Mouse (Mus musculus) forebrain, embryonic 15.5 days (tissue): ENCODE results near the gene Mbnl1. TPM values are rescaled to one million over a fixed set of nuclear protein-coding genes. Genes with fewer than 3 reads are reported as not detected.

Source experiments
- ATAC-seq: fragments of 200-750 bp; cut with Nextera tagmentation; replicated peaks from 2 replicates; pipeline ENCODE4 v1.8.0; 2017; ENCODE audit warnings: mild to moderate bottlenecking, moderate TSS enrichment, moderate library complexity
- H3K27ac ChIP-seq: fragments of 300-500 bp; sonication (generic); replicated peaks from 2 replicates; pipeline ENCODE4 v1.5.1; 2015; ENCODE audit warnings: mild to moderate bottlenecking, inconsistent platforms
- H3K27me3 ChIP-seq: fragments of 300-500 bp; sonication (generic); 2 replicates; pipeline ENCODE4 v1.6.1; 2015; ENCODE audit warnings: inconsistent platforms
- H3K36me3 ChIP-seq: fragments of 300-500 bp; sonication (generic); 2 replicates; pipeline ENCODE4 v1.6.1; 2015; ENCODE audit warnings: mild to moderate bottlenecking, inconsistent platforms
- H3K4me1 ChIP-seq: fragments of 300-500 bp; sonication (generic); 2 replicates; pipeline ENCODE4 v1.6.1; 2015; ENCODE audit warnings: inconsistent platforms
- H3K4me2 ChIP-seq: fragments of 300-500 bp; sonication (generic); replicated peaks from 2 replicates; pipeline ENCODE4 v1.6.1; 2015; ENCODE audit warnings: mild to moderate bottlenecking, inconsistent platforms
- H3K4me3 ChIP-seq: fragments of 300-500 bp; sonication (generic); 2 replicates; pipeline ENCODE4 v1.5.1; 2015; ENCODE audit warnings: mild to moderate bottlenecking, inconsistent platforms
- H3K9ac ChIP-seq: fragments of 300-500 bp; sonication (generic); replicated peaks from 2 replicates; pipeline ENCODE4 v1.6.1; 2015; ENCODE audit warnings: mild to moderate bottlenecking, inconsistent platforms
- H3K9me3 ChIP-seq: fragments of 300-500 bp; sonication (generic); 2 replicates; pipeline ENCODE4 v1.6.1; 2016; ENCODE audit warnings: inconsistent platforms
- WGBS: fragments of 180-500 bp; shearing (Covaris S2); methylation state at CpG from one replicate; pipeline ENCODE4 v1.1.7; 2015; ENCODE audit warnings: mixed read lengths; 5-methylcytosine and 5-hydroxymethylcytosine counted together
- polyA plus RNA-seq: library from polyadenylated mRNA; unstranded; fragments of >200 nt; fragmentation: Nextera tagmentation; extraction: Ambion mirVana; gene quantifications from 2 replicates; pipeline ENCODE4 v1.2.1, GENCODE M21; 2015

Mbnl1 gene
- polyA plus RNA-seq, 1 experiment from 2014 or later: 44.0 TPM

- WGBS: 3% methylated on average over 2 of the region's 2 CpGs
- no peaks in the 10 kb centered on the region for H3K4me1 ChIP-seq
- H3K9me3 ChIP-seq: no peaks in the 10 kb centered on the region
- no peak overlapping the region for H3K4me2 ChIP-seq
- no peaks in the 10 kb centered on the region for H3K27me3 ChIP-seq
- no peak overlapping the region for H3K9ac ChIP-seq
- ATAC-seq: peak; percentile 53; the same call in 1 of the 2 replicates
- H3K36me3 ChIP-seq: no peaks in the 10 kb centered on the region
- H3K27ac ChIP-seq: no peak overlapping the region
- H3K4me3 ChIP-seq: no peak overlapping the region
Observed at GRCm38 (mm10) chr3:60608952-60609403, 136.3 kb downstream of the Mbnl1 start.

- H3K27ac ChIP-seq: no peak overlapping the region
- H3K9ac ChIP-seq: no peak overlapping the region
- H3K4me2 ChIP-seq: no peak overlapping the region
- no peak for ATAC-seq
- no peaks in the 10 kb centered on the region for H3K36me3 ChIP-seq
- no peaks in the 10 kb centered on the region for H3K27me3 ChIP-seq
- H3K9me3 ChIP-seq: no peaks in the 10 kb centered on the region
- WGBS: 7% methylated on average over 2 of the region's 2 CpGs
- H3K4me3 ChIP-seq: no peak overlapping the region
- H3K4me1 ChIP-seq: peaks cover 6% of the 10 kb centered on the region; the same call in 1 of the 2 replicates
Observed at GRCm38 (mm10) chr3:60611839-60612238, 139.2 kb downstream of the Mbnl1 start.

GRCm38 (mm10) chr3:60613121-60613520 is 140.5 kb downstream of the Mbnl1 start:
- ATAC-seq: no peak
- Histone ChIP-seq H3K27ac (no peak overlapping the region), H3K4me3 (no peak overlapping the region), H3K27me3 (no peaks in the 10 kb centered on the region), H3K9ac (no peak overlapping the region), H3K36me3 (no peaks in the 10 kb centered on the region), H3K4me1 (peaks cover 6% of the 10 kb centered on the region; the same call in 1 of the 2 replicates), H3K9me3 (no peaks in the 10 kb centered on the region), H3K4me2 (no peak overlapping the region)
- 91% methylated on average over 7 of the region's 7 CpGs for WGBS

DNA sequence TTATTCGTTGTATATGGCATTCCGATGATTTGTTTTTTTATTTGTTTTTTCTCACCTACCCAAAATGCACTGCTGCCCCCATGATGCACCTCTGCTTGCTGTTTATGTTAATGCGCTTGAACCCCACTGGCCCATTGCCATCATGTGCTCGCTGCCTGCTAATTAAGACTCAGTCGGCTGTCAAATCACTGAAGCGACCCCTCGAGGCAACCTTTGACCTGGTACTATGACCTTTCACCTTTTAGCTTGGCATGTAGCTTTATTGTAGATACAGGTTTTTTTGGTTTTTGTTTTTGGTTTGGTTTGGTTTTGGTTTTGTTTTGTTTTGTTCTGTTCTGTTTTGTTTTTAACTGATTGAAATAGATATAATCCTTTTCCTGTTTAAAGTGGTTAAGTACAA is 141.9 kb downstream of the Mbnl1 start:
- Histone ChIP-seq H3K4me1 (peaks cover 6% of the 10 kb centered on the region; the same call in 1 of the 2 replicates), H3K27me3 (no peaks in the 10 kb centered on the region), H3K9ac (no peak overlapping the region), H3K27ac (no peak overlapping the region), H3K4me2 (no peak overlapping the region), H3K4me3 (no peak overlapping the region), H3K36me3 (no peaks in the 10 kb centered on the region), H3K9me3 (no peaks in the 10 kb centered on the region)
- 83% methylated on average over 7 of the region's 7 CpGs for WGBS
- no peak for ATAC-seq

- peak; percentile 47; the same call in 1 of the 2 replicates for ATAC-seq
- WGBS: 33% methylated on average over 11 of the region's 11 CpGs
Observed at GRCm38 (mm10) chr3:60615057-60615606, 142.5 kb downstream of the Mbnl1 start.

DNA sequence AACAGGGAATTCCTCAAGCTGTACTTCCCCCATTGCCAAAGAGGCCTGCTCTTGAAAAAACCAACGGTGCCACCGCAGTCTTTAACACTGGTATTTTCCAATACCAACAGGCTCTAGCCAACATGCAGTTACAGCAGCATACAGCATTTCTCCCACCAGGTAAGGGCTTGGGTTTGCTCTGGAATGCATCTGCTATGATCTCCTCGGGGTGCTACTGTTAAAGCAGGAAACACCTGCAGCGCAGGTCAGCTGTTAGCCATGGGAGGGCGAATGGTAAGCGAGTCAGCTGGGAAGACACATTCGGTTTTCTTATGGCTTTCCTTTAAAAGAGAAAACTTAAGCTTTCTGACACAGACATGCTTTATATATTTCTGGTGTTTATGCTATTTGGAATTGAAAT is 143.0 kb downstream of the Mbnl1 start:
- no peak for ATAC-seq
- 64% methylated on average over 7 of the region's 7 CpGs for WGBS
- Histone ChIP-seq H3K4me3 (no peak overlapping the region), H3K9me3 (no peaks in the 10 kb centered on the region), H3K27me3 (no peaks in the 10 kb centered on the region), H3K9ac (no peak overlapping the region), H3K4me2 (no peak overlapping the region), H3K27ac (no peak overlapping the region), H3K4me1 (peaks cover 15% of the 10 kb centered on the region), H3K36me3 (no peaks in the 10 kb centered on the region)

More at GRCm38 (mm10) chr3:60615057-60615606, 142.5 kb downstream of the Mbnl1 start:
- no peak overlapping the region for H3K4me3 ChIP-seq
- H3K4me2 ChIP-seq: no peak overlapping the region
- H3K9me3 ChIP-seq: no peaks in the 10 kb centered on the region
- no peak overlapping the region for H3K9ac ChIP-seq
- H3K36me3 ChIP-seq: no peaks in the 10 kb centered on the region
- H3K27me3 ChIP-seq: no peaks in the 10 kb centered on the region
- no peak overlapping the region for H3K27ac ChIP-seq
- peaks cover 11% of the 10 kb centered on the region; the same call in 1 of the 2 replicates for H3K4me1 ChIP-seq

- Histone ChIP-seq H3K27ac (no peak overlapping the region), H3K9ac (no peak overlapping the region), H3K36me3 (no peaks in the 10 kb centered on the region), H3K9me3 (no peaks in the 10 kb centered on the region), H3K27me3 (no peaks in the 10 kb centered on the region), H3K4me1 (peaks cover 20% of the 10 kb centered on the region), H3K4me3 (no peak overlapping the region), H3K4me2 (no peak overlapping the region)
- ATAC-seq: no peak
- 91% methylated on average over 2 of the region's 2 CpGs for WGBS
Observed at GRCm38 (mm10) chr3:60616147-60616546, 143.5 kb downstream of the Mbnl1 start.

DNA sequence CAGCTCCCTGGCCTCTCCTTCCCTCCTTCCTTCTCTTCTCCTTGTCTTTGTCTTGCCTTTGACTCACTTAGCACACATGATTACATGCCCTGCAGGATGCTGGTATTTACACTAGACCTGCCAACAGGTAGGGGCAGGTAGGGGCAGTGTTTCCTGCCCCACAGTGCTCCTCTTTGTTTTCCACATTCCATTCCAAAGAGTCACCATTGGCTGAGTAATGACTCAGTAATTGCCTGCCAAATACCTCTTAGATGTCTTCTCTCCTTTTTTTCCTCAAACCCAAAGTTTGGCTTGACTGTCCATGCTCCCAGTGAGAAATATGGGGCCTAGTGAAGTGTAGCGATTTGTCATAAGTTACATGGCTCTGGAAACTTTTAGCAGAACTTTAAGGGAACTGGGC is 145.0 kb downstream of the Mbnl1 start:
- Histone ChIP-seq H3K4me1 (peaks cover 22% of the 10 kb centered on the region), H3K4me3 (no peak overlapping the region), H3K27me3 (no peaks in the 10 kb centered on the region), H3K27ac (no peak overlapping the region), H3K4me2 (no peak overlapping the region), H3K36me3 (no peaks in the 10 kb centered on the region), H3K9ac (no peak overlapping the region), H3K9me3 (no peaks in the 10 kb centered on the region)
- ATAC-seq: no peak
- 92% methylated on average over 1 of the region's 1 CpGs for WGBS

GRCm38 (mm10) chr3:60620236-60620635 is 147.6 kb downstream of the Mbnl1 start:
- Histone ChIP-seq H3K27me3 (no peaks in the 10 kb centered on the region), H3K4me3 (no peak overlapping the region), H3K4me1 (peaks cover 18% of the 10 kb centered on the region), H3K4me2 (no peak overlapping the region), H3K9me3 (no peaks in the 10 kb centered on the region), H3K27ac (no peak overlapping the region), H3K36me3 (no peaks in the 10 kb centered on the region), H3K9ac (no peak overlapping the region)
- WGBS: 46% methylated on average over 2 of the region's 2 CpGs
- peak; percentile 81 for ATAC-seq

DNA sequence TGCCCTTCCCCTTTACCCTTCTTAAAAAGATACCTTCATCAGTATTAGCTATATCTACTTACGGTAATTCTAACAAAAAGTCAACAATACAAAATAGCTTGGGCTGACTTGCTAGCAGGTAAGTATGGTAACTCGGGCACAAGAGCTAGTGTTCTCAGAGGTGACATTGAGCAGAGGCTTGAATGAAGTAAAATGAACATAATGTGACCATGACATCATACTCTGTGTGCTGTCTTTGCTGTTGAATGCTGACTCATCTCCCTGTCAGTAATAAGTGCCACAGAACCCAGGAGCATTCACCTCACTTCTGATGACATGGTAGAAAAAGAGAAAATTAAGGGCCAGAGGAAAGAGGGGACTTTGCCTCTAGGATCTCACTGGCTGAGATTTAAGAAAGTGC is 158.6 kb downstream of the Mbnl1 start:
- H3K4me2 ChIP-seq: no peak overlapping the region
- peaks cover 3% of the 10 kb centered on the region; the same call in 1 of the 2 replicates for H3K36me3 ChIP-seq
- H3K9me3 ChIP-seq: no peaks in the 10 kb centered on the region
- no peak overlapping the region for H3K27ac ChIP-seq
- no peaks in the 10 kb centered on the region for H3K27me3 ChIP-seq
- H3K4me3 ChIP-seq: no peak overlapping the region
- no peak for ATAC-seq
- 92% methylated on average over 2 of the region's 2 CpGs for WGBS
- H3K9ac ChIP-seq: no peak overlapping the region
- no peaks in the 10 kb centered on the region for H3K4me1 ChIP-seq

- no peaks in the 10 kb centered on the region for H3K9me3 ChIP-seq
- H3K36me3 ChIP-seq: no peaks in the 10 kb centered on the region
- H3K27me3 ChIP-seq: no peaks in the 10 kb centered on the region
- ATAC-seq: no peak
- H3K4me2 ChIP-seq: no peak overlapping the region
- no peak overlapping the region for H3K27ac ChIP-seq
- H3K9ac ChIP-seq: no peak overlapping the region
- WGBS: 90% methylated on average over 5 of the region's 5 CpGs
- H3K4me3 ChIP-seq: no peak overlapping the region
- H3K4me1 ChIP-seq: no peaks in the 10 kb centered on the region
Observed at GRCm38 (mm10) chr3:60631754-60632153, 159.1 kb downstream of the Mbnl1 start.

DNA sequence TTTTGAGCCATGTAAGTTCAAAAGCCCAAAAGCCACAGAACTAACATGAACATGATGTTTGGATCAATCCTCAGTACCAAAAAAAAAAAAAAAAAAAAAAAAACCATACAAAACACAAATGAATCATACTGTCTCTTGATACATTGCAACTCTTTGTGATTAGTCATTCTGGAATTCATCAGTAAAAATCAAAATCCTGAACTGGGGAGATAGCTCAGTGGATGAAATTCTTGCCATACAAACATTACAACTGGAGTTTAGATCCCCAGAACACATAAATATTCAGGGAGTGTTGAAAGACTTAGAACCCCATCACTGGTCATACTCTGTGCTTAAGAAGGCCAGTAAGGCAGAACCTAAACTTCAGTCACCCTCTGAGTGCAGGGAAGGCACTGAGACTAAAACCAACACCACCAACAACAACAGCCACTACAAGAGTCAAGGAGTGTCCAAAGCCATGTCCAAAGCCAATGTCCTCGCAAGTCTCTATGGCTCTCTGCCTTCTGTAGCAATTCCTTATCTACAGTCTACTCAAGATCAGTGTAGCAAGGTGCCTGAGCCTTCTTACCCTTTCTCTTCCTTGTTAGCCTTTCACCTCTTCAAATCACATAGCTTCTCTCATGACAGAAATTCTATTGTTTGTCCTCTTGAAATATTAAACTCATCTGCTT is 160.3 kb downstream of the Mbnl1 start:
- H3K4me3 ChIP-seq: no peak overlapping the region
- no peak overlapping the region for H3K27ac ChIP-seq
- no peaks in the 10 kb centered on the region for H3K36me3 ChIP-seq
- H3K9me3 ChIP-seq: no peaks in the 10 kb centered on the region
- H3K4me1 ChIP-seq: no peaks in the 10 kb centered on the region
- 97% methylated on average over 1 of the region's 1 CpGs for WGBS
- no peak overlapping the region for H3K4me2 ChIP-seq
- H3K9ac ChIP-seq: no peak overlapping the region
- no peaks in the 10 kb centered on the region for H3K27me3 ChIP-seq
- ATAC-seq: no peak
